Mouse (Mus musculus) heart, embryonic 14.5 days (tissue): Measurements from ENCODE around the gene Ank. TPM values are rescaled to one million over a fixed set of nuclear protein-coding genes. Genes with fewer than 3 reads are reported as not detected.

ENCODE experiments used
- ATAC-seq: fragments of 200-750 bp; cut with Nextera tagmentation; 2 replicates; pipeline ENCODE4 v1.8.0; 2017; ENCODE audit warnings: low read depth, moderate TSS enrichment; ENCODE audit not compliant: insufficient number of reproducible peaks, insufficient read depth, low FRiP score
- H3K27ac ChIP-seq, 2 experiments: fragments of 200-500 bp in 1 of 2; fragments of 300-500 bp in 1 of 2; sonication (generic) in 1 of 2; replicated peaks in 1 of 2; 2 replicates each; pipeline ENCODE4 v1.5.1; 2012 to 2014; ENCODE audit warnings: low read depth in 2 of 2, low read length in 2 of 2, control low read depth in 1 of 2, mild to moderate bottlenecking in 1 of 2, mixed read lengths in 1 of 2; ENCODE audit not compliant: control insufficient read depth in 1 of 2, insufficient read depth in 1 of 2
- H3K27me3 ChIP-seq: fragments of 300-500 bp; sonication (generic); 2 replicates; pipeline ENCODE4 v1.6.1; 2014; ENCODE audit warnings: mild to moderate bottlenecking, low read length, control low read depth; ENCODE audit not compliant: control insufficient read depth, insufficient read depth
- H3K36me3 ChIP-seq: fragments of 300-500 bp; sonication (generic); 2 replicates; pipeline ENCODE4 v1.6.1; 2014; ENCODE audit warnings: mild to moderate bottlenecking, control low read depth, low read length, mixed read lengths; ENCODE audit not compliant: control insufficient read depth, insufficient read depth
- H3K4me1 ChIP-seq, 2 experiments: fragments of 200-500 bp in 1 of 2; fragments of 300-500 bp in 1 of 2; sonication (generic) in 1 of 2; 2 replicates each; pipeline ENCODE4 v1.6.1; 2012 to 2014; ENCODE audit warnings: low read length in 2 of 2, control low read depth in 1 of 2, mixed read lengths in 1 of 2; ENCODE audit not compliant: control insufficient read depth in 2 of 2, insufficient read depth in 2 of 2
- H3K4me2 ChIP-seq: fragments of 300-500 bp; sonication (generic); 2 replicates; pipeline ENCODE4 v1.6.1; 2014; ENCODE audit warnings: mild to moderate bottlenecking, low read length
- H3K4me3 ChIP-seq, 2 experiments: fragments of 200-500 bp in 1 of 2; fragments of 300-500 bp in 1 of 2; sonication (generic) in 1 of 2; 2 replicates each; pipeline ENCODE4 v1.5.1; 2012 to 2014; ENCODE audit warnings: low read length in 2 of 2, mild to moderate bottlenecking in 2 of 2, control low read depth in 1 of 2, low read depth in 1 of 2, moderate library complexity in 1 of 2; ENCODE audit not compliant: control insufficient read depth in 1 of 2, insufficient read depth in 1 of 2
- H3K9ac ChIP-seq: fragments of 300-500 bp; sonication (generic); 2 replicates; pipeline ENCODE4 v1.6.1; 2014; ENCODE audit warnings: mild to moderate bottlenecking, low read length
- H3K9me3 ChIP-seq: fragments of 300-500 bp; sonication (generic); 2 replicates; pipeline ENCODE4 v1.6.1; 2016; ENCODE audit warnings: low read length, control low read depth; ENCODE audit not compliant: control insufficient read depth
- WGBS: fragments of 180-500 bp; shearing (Covaris S2); extraction: QIAGEN DNeasy Blood & Tissue Kit; methylation state at CpG from one replicate; pipeline ENCODE4 v1.1.7; 2014; 5-methylcytosine and 5-hydroxymethylcytosine counted together
- polyA plus RNA-seq: library from polyadenylated mRNA; unstranded; fragments of >200 nt; fragmentation: Nextera tagmentation; extraction: Ambion mirVana; gene quantifications from 2 replicates; pipeline ENCODE4 v1.2.1, GENCODE M21; 2014

Ank gene
- polyA plus RNA-seq, 1 experiment from 2014 or later, result 15.9 TPM

DNA sequence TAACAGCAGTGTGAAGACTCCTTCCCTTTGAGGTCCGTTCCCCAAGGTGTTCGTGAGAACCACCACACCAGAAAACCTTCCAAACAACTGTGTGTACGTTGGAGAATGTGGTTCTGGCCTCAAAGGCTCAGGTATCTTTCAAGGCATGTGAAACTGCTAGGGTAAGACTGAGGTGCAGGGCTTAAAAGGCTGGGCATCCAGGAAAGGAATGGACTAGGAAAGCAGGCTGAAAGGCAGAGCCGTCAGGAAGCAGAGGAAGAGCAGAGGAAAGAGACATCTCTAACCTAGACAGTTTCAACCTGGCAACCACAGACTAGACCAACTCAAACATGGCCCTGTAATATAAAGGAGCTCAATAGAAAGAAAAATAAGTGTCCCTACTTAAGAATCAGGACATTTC lies 162.6 kb downstream of the Ank start:
- Histone ChIP-seq H3K9me3 (no peaks in the 10 kb centered on the region), H3K4me2 (peak overlapping the region; percentile 88), H3K36me3 (peaks cover 11% of the 10 kb centered on the region; the same call in 1 of the 2 replicates), H3K27me3 (no peaks in the 10 kb centered on the region), H3K27ac (no peak overlapping the region), H3K4me3 (peak overlapping the region in 1 of 2 experiments; percentile 91; a peak in 2 of 4 replicates), H3K4me1 (peaks cover 22 to 42% of the 10 kb centered on the region in 2 experiments), H3K9ac (peak overlapping the region; percentile 95; the same call in 1 of the 2 replicates)
- ATAC-seq, result no peak
- 76% methylated on average over 4 of the region's 4 CpGs for WGBS

DNA sequence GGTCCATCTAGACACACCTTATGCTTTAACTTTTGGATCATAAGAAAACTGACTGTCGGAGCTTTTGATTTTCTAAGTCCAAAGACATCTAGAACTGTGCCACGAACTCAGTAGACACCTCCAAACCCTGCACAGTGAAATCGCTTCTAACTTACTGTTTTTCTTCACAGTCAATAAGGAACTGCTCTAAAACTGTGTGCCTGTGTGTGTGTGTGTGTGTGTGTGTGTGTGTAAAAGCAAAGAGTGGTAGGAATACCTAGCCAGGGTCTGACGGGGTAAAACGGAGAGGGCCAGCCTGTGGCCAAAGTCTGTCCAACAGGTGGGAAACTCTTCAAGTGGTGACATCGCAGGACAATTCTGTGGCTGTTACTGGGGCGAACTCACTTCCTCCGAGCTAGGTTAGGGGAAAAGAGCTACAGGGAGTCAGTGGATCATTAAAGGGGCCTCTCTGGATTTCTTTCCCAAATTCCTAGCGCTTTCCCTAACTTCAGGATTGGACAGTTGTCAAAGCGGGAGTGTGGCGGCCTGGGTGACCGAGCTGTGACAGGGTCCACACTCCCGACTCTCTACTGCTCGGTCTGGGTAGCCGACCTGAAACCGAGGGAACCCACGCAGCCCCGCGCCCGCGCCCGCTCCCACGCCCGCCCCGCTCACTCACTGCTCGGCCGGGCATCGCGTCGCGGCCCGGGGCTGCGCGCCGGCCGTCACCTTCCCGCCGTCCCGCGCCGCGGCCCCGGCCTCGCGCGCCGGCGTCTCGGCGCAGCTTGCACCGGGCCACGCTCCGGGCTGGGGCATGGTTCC lies 163.5 kb downstream of the Ank start:
- H3K4me3 ChIP-seq, result peak overlapping the region; percentile 77 to 91
- H3K9me3 ChIP-seq, result no peaks in the 10 kb centered on the region
- peak overlapping the region; percentile 14 to 69; a peak in 3 of 4 replicates for H3K27ac ChIP-seq
- H3K4me1 ChIP-seq, result peaks cover 16 to 34% of the 10 kb centered on the region in 2 experiments
- peak; percentile 42; the same call in 1 of the 2 replicates for ATAC-seq
- H3K4me2 ChIP-seq, result peak overlapping the region; percentile 88
- H3K9ac ChIP-seq, result peak overlapping the region; percentile 95
- WGBS, result 2% methylated on average over 52 of the region's 53 CpGs
- H3K27me3 ChIP-seq, result no peaks in the 10 kb centered on the region
- H3K36me3 ChIP-seq, result peaks cover 11% of the 10 kb centered on the region; the same call in 1 of the 2 replicates

DNA sequence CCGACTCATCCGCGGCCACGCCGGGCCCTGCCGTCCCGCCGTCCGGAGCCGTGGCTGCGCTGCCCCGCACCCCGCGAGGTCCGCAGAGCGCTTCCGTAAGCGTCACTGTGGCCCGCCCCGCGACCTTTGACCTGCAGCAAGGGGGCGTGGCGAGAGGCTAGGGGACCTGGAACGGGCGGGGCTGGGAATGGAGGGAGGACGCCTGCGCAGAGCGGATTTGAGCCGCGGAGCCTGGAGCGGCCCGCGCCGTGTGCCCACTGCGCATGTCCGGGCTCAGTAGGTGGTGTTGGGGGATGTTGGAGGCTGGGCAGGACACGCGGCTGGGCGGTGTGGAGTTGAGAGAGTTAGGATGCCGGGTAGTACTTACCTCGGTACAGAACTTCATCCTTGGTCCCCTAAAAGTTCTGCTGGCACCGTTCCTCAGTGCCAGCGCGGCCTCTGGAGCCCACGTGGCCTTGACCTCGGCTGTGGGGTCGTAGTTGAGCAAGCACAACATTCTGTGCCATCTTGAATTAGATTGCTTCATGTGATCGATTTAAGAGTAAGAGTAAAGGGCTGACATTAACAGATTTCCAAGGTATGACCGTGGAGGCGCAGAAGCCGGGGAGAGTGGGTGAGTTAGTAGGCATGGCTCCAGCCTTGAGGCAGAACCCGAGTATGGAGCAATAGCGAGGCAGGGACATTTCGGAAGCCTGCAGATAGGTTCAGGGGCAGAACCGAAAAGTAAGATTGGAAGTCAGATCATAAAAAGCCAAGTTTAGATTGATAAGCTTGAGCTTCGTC lies 164.3 kb downstream of the Ank start, which contains the start of gene Otulin:
Gene Otulin, minus strand, starts transcription at position 93 of the 783 bp plus-strand sequence.
- H3K9ac ChIP-seq, result peak within 1 kb of the TSS; percentile 95
- peak; percentile 99 for ATAC-seq
- H3K27ac ChIP-seq, result peak within 1 kb of the TSS; percentile 37 to 69; a peak in 3 of 4 replicates
- H3K4me3 ChIP-seq, result peak within 1 kb of the TSS; percentile 77 to 91
- peaks cover 11% of the 10 kb centered on the region; the same call in 1 of the 2 replicates for H3K36me3 ChIP-seq
- H3K4me2 ChIP-seq, result peak within 1 kb of the TSS; percentile 88
- peaks cover 12 to 26% of the 10 kb centered on the region in 2 experiments for H3K4me1 ChIP-seq
- no peaks in the 10 kb centered on the region for H3K9me3 ChIP-seq
- WGBS, result 6% methylated on average over 56 of the region's 56 CpGs
- H3K27me3 ChIP-seq, result no peaks in the 10 kb centered on the region

DNA sequence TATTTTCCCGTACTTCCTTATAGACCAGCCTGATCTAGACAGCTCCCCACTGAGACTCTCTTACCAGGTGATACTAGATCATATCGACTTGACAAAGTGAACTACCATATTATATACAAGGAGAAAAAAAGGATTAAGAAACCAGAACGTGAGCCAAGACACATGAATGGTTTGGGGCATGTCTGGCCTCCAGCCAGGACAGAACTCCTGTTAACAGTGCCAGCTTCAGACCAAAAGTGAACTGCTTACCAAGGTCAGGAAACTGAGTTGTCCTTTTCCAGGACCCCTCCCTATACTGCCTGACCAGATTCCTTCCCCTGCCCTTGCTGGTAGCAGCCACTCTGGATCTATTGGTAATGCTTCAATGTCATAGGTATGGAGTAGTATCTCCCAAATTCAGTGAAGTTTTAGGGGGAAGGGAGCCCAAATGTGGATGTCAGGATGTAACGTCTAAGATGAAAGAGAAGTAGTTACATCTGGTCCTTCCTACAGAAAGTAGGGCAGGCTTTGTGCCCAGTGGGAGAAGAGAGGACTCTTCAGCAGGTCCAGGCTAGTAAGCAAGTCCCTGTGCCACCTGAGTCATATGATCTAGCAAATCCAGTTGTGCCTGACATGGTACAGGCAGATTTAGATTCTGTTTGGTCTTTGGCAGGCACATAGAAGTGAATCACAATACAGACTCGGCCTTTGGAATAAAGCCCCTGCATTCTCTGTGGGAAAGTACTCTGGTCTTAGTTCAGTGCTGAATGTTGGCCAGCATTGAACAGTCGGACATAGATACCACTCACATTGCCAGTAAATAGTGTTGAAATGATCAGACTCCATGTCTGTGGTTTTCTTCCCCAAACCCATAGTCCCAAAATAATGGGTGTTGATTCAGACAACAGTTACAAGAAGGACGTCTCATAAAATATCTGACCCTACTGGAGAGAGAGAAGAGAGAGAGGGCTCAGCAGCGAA lies 167.7 kb downstream of the Ank start:
- no peak overlapping the region for H3K9ac ChIP-seq
- H3K4me3 ChIP-seq, result no peak overlapping the region
- no peaks in the 10 kb centered on the region for H3K27me3 ChIP-seq
- ATAC-seq, result no peak
- H3K4me2 ChIP-seq, result no peak overlapping the region
- H3K27ac ChIP-seq, result no peak overlapping the region
- H3K9me3 ChIP-seq, result no peaks in the 10 kb centered on the region
- H3K4me1 ChIP-seq, result peaks cover 2 to 6% of the 10 kb centered on the region in 2 experiments; a peak in 3 of 4 replicates
- no peaks in the 10 kb centered on the region for H3K36me3 ChIP-seq
- 73% methylated on average over 8 of the region's 8 CpGs for WGBS

DNA sequence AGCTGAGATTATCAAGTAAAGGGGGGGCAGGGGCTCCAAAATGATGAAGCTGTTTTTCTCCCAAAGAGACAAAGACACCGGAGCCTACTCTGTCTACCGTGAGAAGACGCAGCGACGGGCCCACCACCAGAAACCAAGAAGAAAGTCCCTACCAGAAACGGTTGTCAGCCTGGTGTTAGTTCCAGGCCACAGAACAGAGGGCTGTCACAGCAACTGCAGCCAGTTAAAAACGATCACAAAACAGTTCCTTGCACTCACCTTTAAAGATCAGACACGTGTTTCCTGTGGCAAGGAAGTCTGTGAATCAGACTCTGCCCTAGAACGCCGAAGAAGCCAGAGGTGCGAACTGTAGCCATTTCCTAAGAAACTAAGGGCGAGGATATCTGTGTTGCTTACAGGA lies 174.7 kb downstream of the Ank start:
- Histone ChIP-seq H3K9me3 (no peaks in the 10 kb centered on the region), H3K4me1 (no peaks in the 10 kb centered on the region), H3K36me3 (no peaks in the 10 kb centered on the region), H3K27me3 (no peaks in the 10 kb centered on the region), H3K27ac (no peak overlapping the region), H3K9ac (no peak overlapping the region), H3K4me3 (no peak overlapping the region), H3K4me2 (no peak overlapping the region)
- ATAC-seq, result no peak
- 53% methylated on average over 12 of the region's 12 CpGs for WGBS

DNA sequence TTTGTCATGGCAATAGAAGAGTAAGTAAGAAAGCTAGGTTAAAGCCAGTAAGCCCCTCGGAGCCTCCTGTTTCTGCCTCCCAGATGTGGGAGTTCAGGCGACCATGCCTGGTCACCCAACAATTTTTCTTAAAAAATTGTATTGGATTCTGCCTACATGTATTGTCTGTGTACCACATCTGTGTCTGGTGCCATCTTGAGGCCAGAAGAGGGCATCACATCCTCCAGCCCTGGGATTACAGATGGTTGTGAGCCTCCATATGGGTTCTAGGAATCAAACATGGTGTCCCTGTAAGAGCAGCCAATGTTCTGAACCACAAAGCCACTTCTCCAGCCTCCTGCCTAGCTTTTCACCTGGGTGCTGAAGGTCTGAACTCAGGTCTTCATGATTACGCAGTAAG lies 176.4 kb downstream of the Ank start:
- no peaks in the 10 kb centered on the region for H3K9me3 ChIP-seq
- no peak overlapping the region for H3K27ac ChIP-seq
- no peaks in the 10 kb centered on the region for H3K4me1 ChIP-seq
- ATAC-seq, result no peak
- no peaks in the 10 kb centered on the region for H3K36me3 ChIP-seq
- H3K9ac ChIP-seq, result no peak overlapping the region
- H3K4me3 ChIP-seq, result no peak overlapping the region
- no peaks in the 10 kb centered on the region for H3K27me3 ChIP-seq
- 77% methylated on average over 3 of the region's 3 CpGs for WGBS
- no peak overlapping the region for H3K4me2 ChIP-seq
